Mouse (Mus musculus) left cerebral cortex, adult 18-20 months (tissue): Measurements from ENCODE around the gene Lgals12. TPM values are rescaled to one million over a fixed set of nuclear protein-coding genes. Genes with fewer than 3 reads are reported as not detected.
A peak's percentile ranks its signal among the peaks of the same experiment; 100 is the strongest.

Experiments used
- DNase-seq, 2 experiments: peaks; one replicate each; pipeline ENCODE4 v3.0.0; 2021 to 2022; ENCODE audit warnings: low spot score in 2 of 2, mixed read lengths in 1 of 2
- long read RNA-seq, 2 experiments: library from polyadenylated mRNA; stranded (forward); transcript quantifications; one replicate each; pipeline ENCODE4 v2.0.0; 2021
- total RNA-seq, 2 experiments: library from RNA; stranded (reverse); gene quantifications; 2 replicates each; pipeline ENCODE4 v1.2.3; 2021

Lgals12 gene
- total RNA-seq, result under 1 TPM; 0.77 to 0.91 TPM
- long read RNA-seq, experiment 1, partial matches to known transcripts, result 0 of 1 reads
- long read RNA-seq, experiment 1, other reads (novel, unspliced or antisense), result 1 of 1 reads
- long read RNA-seq, experiment 2, partial matches to known transcripts, result 0 of 1 reads
- long read RNA-seq, experiment 2, other reads (novel, unspliced or antisense), result 1 of 1 reads

- DNase-seq, result peak; percentile 54 to 71
These were observed at the start of gene Lgals12 for GRCm38 (mm10) chr19:7606801-7607689. Gene Lgals12 (minus strand): TSS chr19:7607193.

GRCm38 (mm10) chr19:7648913-7649666 lies 42.1 kb upstream of the Lgals12 start:
- no peak for DNase-seq

- no peak for DNase-seq
These were observed 26.8 kb upstream of the Lgals12 start for GRCm38 (mm10) chr19:7633786-7634185.

- DNase-seq, result no peak
These were observed 26.0 kb upstream of the Lgals12 start for GRCm38 (mm10) chr19:7633021-7633420.

- peak; percentile 70 to 78 for DNase-seq
These were observed 10.7 kb upstream of the Lgals12 start for GRCm38 (mm10) chr19:7617696-7618095.

GRCm38 (mm10) chr19:7617085-7617484 lies 10.1 kb upstream of the Lgals12 start:
- no peak for DNase-seq

DNA sequence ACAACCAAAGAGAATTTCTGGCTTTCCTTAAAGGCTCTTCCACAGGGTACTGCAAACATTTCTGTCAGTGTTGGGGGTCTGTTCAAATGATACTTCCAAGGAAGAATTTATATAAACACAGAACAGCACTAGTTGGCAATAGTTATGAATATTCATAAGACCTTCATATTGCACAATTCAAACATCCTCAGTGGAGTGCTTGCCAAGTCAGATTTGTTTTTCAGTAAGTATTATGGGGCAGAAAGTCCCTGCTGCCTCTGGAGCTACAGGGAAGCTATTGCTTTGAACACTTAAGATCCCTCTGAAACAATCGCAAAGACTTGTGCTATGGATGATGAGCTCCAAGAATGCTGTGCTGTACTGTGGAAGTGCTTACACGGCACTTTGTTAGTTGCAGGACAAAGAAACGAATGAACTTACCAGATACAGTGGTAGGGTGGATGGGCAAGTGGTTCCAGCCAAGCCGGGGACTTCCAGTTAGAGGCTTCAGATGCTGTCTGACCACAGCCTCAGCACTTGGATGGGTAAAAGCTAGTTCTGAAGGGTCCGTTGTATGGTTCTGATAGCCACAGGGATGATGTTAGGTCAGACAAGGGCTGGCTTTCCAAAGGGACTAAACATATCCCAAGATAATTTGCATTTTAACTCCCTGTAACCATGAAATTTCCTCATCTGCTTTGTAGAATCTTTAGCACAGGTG lies 9.4 kb upstream of the Lgals12 start:
- no peak for DNase-seq

- no peak for DNase-seq
These were observed 6.2 kb upstream of the Lgals12 start for GRCm38 (mm10) chr19:7613151-7613550.

DNA sequence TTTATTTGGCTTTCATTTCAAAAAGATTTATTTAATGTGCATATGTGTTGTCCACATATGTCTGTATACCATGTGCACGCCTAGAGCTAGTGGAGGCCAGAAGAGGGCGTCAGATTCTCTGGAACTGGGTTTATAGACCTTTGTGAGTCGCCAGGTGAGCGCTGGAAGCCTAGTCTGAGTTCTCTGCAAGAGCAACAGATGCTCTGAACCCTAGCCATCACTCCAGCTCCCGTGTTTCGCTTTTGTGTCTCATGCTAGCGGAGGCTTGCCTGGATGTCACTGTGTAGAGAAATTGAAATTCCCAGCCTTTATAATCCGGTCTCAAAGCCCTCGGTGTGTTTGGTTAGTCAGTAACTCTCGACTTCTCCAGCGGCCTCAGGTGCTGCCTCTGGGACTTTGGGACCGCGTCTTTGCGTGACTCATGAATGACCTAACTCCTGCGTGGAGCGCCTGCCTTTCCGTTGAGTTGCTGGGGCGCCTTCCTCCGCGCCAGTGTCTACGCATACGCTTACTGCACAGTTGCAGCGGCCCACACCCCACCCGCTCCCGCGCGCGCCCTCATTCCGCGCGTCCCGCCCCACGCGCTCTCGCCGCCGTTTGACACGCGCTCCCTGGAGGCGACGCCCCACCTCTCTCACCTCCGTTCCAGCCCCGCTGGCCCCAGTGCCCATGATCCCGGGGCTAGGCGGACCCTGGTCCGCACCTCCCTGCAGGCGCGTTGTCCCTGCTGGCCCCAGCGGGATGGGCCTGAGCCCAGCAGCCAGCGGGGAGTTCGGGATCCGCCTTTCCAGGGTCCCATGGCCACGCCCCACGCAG lies 5.2 kb upstream of the Lgals12 start, which contains the start of gene Hrasls5:
TSS of gene Hrasls5 (plus strand) at position 600 of the 816 bp plus-strand sequence.
- DNase-seq, result peak; percentile 61 to 73

- DNase-seq, result no peak
These were observed 753 bp upstream of the Lgals12 start for GRCm38 (mm10) chr19:7607690-7608201.

DNA sequence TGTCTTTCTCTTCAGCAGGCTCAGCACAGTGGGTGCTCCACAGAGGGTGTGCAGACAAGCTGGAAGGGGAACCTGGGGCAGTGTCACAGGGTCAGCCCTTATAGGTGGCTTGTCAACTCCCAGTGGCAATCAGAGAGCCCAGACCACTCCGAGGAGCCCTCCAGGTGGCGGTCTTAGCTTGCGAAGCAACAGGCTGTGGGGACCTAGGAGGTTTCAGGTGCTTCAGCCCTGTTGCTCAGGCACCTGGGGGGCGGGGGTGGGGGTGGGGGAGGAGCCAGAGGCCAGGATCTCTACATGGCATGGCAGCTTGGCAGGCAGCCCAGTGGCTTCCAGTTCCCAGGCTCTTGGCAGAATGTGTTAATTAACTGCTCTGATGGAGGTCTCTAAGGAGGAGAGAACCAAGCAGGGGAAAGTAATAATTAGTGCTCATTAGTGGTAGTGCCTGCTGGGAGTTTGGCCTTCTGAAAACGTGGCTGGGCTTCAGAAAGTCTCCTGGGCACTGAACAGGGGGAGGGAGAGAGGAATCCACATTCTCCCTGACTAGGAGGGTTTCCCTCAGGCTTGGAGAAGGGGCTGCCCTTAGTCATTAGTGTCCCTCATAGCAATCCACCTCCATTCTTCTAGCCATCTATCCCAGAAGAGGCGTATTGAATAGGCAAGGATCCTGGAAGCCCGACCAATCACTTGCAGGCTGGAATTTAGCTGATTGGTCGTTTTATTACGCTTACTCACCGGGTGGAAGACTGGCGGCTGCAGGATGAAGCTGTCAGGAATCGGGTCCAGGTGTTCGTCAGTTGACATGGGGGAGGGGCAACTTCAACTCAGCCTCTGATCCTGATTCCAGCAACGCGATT lies 836 bp downstream of the Lgals12 start:
- peak; percentile 34 to 41 for DNase-seq

- no peak for DNase-seq
These were observed 2.0 kb downstream of the Lgals12 start for GRCm38 (mm10) chr19:7605013-7605412.

DNA sequence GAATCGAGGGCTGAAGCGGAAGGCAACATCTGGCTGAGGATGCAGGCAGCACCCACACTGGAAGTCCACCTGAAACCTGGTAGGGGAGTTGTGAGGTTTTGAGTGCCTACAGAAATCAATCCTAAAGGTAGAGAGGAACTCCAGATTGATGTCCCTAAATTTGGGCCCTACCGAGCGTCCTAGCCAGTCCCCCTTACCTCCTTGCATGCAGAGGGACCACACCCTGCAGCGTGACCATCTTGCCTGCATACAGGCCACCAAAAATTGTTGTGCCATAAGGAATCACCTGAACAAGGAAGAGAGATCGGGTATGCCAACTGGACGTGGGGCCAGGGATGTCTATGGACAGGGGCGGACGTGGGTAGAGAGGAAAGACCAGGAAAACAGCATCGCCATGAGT lies 2.9 kb downstream of the Lgals12 start:
- DNase-seq, result no peak

DNA sequence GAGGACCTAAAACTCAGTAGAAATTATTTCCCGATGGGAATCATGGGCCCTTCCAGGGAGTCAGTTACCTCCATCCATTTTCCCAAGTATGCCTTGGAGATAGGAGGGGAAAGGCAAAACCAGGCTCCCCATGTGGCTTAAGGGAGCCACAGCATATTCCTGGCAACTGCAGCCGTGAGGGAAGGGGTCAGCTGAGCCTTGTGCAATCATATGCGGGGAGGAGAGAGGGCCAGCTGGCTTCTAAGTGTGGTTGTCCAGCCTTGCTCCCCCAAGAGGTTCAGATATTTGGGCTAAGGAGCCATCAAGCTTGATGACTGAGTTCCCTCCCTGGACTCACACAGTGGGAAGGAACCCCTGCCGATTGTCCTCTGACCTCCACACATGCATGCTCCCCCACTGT lies 5.4 kb downstream of the Lgals12 start:
- DNase-seq, result no peak

GRCm38 (mm10) chr19:7598481-7598880 lies 8.5 kb downstream of the Lgals12 start:
- no peak for DNase-seq

- peak; percentile 45 to 49 for DNase-seq
These were observed 11.5 kb downstream of the Lgals12 start for GRCm38 (mm10) chr19:7595534-7595933.

DNA sequence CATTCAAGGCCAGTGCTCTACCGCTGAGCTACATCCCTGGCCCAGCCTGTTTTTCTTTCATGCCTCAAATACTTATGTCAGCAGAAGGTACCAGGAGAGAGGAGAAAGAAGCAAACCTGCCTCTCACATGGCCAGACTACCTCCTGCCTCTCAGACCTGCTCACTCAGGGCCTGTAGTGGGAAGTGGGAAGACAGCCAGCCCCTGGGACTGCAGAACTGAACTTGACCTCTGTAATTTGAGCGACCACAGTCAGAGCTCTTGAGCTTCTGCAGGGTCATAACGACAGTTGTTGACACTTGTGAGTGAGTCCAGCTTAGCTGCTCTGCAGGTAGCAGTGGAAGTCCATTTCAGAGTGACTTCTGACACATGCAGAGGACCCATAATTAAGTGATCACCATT lies 15.0 kb downstream of the Lgals12 start:
- no peak for DNase-seq

DNA sequence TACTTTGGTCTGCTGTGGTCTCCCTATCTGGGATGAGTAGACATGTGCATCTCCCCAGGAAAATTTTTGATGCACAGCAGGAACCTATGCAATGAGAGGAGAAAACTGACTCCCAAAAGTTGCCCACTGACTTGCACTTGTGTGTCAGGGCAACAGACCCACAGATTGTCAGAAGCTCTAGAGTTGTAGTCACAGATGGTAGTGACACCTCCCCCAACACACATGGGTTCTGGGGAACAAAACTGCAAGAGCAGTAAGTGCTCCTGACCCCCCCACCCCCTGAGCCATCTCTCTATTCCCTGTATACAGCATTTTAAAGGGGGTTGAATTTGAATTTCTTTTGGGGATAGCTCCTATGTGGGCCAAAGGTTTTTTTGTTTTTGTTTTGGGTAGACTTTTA lies 16.2 kb downstream of the Lgals12 start:
- DNase-seq, result no peak

GRCm38 (mm10) chr19:7585764-7586163 lies 21.2 kb downstream of the Lgals12 start:
- no peak for DNase-seq
